Mouse (Mus musculus) cerebellum, adult 9-10 months (tissue): ENCODE results near the gene Plxna4.
A peak's percentile ranks its signal among the peaks of the same experiment; 100 is the strongest.

Experiments
- DNase-seq: peaks from one replicate; pipeline ENCODE4 v3.0.0; 2022

Plxna4 gene

GRCm38 (mm10) chr6:32224007-32224703, 363.8 kb downstream of the Plxna4 start:
- peak; percentile 15 for DNase-seq

- no peak for DNase-seq
Measured at GRCm38 (mm10) chr6:32220765-32221164, 367.2 kb downstream of the Plxna4 start.

DNA sequence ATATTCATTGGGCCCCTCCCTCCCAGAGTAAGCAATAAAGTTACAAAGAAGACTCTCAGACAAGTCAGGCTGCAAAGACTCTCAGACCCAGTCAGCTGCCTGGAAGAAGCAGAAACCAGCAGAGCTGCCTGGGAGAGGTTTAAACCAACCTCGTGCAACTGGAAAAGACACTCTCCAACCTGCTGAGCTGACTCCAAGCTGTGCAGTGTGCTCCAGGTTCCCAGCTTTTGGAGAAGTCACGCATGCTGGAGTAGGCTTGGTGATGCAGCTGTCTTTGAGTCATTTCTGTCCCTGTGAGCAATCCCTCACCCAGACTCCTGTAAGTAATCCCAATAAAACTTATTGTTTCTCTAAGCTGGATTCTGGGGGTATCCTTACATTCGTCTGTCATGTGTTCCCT, 369.4 kb downstream of the Plxna4 start:
- no peak for DNase-seq

DNA sequence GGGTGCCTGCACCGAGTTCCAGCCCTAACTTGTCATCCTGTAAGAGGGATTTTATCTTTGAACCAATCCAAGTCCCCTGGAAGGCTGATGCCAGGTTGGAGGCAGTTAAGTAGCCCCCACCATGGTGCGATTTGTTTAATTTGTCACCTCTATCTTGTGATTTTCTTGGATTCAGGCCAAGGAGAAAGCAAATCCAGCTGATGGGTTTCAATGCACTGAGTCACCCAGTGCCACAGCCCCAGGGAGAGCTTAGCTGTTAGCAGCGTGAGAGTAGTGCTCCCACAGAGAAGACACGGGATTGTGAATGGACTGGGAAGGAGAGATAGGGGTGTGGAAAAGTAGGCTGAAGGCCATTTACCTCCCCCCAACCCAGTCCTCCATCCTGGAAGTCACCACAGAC, 375.6 kb downstream of the Plxna4 start:
- DNase-seq, result no peak

- no peak for DNase-seq
Measured at GRCm38 (mm10) chr6:32210139-32210538, 377.9 kb downstream of the Plxna4 start.

GRCm38 (mm10) chr6:32208951-32209350, 379.0 kb downstream of the Plxna4 start:
- no peak for DNase-seq

- DNase-seq, result no peak
Measured at GRCm38 (mm10) chr6:32204253-32204652, 383.7 kb downstream of the Plxna4 start.

- no peak for DNase-seq
Measured at GRCm38 (mm10) chr6:32203389-32203788, 384.6 kb downstream of the Plxna4 start.

DNA sequence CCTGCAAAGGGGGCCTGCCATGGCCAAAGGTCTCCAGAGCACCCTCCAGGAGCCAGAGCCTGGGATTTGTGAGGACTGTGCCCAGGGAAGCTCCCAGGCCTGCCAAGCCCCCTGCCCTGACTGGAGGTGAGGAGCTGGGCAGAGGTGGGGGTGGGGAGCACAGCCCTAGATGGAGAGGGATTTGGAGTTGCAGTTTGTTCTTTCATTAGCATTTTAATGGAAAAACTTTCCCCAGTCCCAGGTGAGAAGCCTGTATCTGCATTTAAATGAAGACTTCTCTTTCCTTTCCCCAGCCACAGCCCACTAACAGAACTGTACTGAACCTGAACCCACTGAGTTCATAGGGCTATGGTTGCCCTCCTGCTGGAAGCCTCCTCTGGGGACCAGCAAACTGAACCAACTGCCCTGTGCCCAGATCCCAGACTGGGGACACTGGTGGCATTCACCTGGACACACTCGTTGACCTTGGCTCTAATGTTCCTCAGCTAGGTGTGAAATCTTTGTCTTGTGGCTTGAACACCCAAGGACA, 385.3 kb downstream of the Plxna4 start:
- DNase-seq, result no peak

- DNase-seq, result peak; percentile 73
Measured at GRCm38 (mm10) chr6:32201506-32201905, 386.5 kb downstream of the Plxna4 start.

GRCm38 (mm10) chr6:32199616-32200015, 388.4 kb downstream of the Plxna4 start:
- peak; percentile 90 for DNase-seq

DNA sequence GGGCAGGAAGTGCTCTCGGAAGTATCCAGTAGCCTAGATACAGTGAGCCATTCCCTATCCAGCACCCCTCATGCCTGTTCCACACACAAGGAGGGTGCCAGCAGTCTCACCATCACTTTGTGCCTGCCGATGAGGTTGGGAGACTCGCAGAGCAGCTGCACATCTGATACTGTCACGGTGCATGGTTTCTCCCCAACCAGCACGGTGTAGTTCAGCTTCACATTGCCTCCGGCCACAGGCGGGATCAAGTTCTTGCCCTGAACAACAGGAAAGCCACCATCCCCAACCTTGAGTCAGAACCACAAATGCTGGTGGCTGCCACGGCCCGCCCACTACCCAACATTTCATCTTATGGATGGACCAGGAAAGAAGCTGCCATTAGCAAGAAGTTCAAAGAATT, 391.1 kb downstream of the Plxna4 start:
- no peak for DNase-seq

GRCm38 (mm10) chr6:32193046-32193445, 394.9 kb downstream of the Plxna4 start:
- peak; percentile 74 for DNase-seq

DNA sequence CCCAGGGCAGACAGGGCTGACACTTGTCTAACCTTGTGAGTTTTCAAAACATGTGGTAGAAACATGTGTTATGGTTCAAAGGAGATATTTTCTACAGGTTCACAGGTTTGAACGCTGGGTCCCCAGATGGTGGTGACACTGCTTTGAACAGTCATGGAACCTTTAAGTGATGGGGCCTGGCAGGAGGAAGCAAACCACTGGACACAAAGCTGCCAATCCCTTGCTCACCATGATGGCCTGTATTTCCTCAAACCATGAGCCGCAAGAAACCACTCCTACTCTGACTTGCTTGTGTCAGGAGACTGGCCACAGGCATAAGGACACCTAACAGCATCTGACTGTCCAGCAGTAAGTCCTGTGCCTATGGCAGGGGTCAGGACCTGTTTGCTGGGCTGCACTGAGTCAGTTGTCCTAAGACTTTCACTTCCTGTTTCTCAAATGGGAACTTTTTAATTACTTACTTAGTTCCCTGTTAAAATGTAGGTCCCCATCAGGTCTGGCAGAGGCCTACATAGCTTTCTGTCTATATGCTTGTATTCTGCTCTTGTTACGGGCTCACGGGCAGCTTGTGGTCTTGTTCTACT, 403.5 kb downstream of the Plxna4 start:
- DNase-seq, result no peak

DNA sequence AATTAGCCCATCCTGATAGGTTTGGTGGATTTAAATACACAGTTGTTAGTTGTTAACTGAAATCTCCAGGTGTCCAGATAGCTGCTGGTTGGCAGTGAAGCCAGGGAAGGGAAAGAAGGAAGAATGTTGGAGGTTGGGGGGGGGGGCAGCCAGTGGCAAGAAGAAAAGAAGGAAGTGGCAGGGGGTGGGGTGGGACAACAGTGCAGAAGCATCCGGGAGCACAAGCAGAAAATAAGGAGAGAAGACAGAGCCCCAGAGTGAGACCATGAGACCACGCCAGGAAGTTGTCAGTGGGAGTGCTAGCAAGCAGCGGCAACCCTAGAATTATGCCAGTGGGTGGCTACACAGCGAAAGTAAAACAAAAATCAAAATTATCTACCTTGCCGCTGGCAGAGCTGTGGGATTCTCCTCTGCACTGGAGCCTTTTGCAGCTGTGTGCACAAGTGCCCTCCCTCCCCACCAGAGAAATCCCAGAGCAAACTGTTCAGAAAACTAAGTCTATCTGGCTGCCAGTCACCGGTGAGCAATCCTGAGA, 404.3 kb downstream of the Plxna4 start:
- no peak for DNase-seq

GRCm38 (mm10) chr6:32180012-32180358, 408.0 kb downstream of the Plxna4 start:
- DNase-seq, result no peak

- DNase-seq, result no peak
Measured at GRCm38 (mm10) chr6:32179346-32180011, 408.5 kb downstream of the Plxna4 start.

DNA sequence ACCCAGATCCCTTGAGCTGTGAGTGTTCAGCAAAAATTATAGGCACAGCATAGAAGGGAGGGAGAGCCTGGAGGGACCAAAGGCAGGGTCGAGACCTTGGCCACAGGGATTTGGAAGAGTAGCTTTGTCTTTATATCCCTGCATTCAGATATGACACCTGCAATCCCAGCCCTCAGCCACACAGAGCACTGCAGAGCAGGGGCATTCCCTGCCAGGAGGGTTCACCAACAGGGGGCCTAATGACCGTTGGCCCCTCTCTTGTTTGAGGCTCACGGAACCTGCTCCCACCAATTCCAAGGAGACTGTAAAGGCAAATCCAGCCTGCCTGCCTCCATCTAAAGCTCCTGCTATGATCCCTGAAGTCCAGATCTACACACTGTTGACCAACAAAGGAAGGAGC, 410.1 kb downstream of the Plxna4 start:
- DNase-seq, result no peak

DNA sequence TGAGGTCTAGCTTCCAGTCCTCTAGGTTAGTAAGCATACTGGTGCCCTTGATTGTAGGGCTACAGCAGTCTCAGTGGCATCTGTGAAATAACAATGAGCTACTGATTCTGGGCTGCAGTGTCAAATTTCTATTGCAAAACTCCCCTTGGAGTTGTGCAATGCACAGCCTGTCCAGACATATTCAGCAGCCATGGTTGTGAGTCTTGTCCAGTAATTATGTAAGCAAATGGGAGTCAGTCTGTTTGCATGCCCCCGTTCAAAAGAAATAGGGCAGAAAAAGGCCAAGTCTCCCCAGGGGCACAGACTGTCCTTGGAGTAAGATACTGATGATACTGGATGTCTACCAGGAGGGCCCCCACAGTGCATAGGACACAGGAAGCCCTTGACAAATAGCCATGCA, 420.3 kb downstream of the Plxna4 start:
- DNase-seq, result peak; percentile 61

DNA sequence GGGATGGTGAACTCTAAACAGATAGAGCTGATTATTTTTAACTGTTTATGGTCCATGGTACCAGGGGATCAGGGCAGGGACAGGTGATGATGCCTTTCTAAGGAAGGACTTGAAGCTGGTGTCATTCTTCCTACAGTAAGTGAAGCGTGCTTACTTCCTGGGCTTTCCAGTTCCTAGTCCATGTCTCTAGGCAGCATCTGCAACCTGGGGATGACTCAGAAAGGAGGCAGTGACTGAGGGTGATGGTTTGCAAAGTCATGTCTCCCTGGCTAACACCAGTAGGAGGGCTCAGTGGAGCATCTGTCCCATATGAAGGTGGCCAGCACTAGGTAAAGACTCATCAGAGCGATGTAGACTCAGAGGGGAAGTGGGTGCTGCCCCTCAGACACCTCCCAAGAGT, 427.6 kb downstream of the Plxna4 start:
- no peak for DNase-seq

DNA sequence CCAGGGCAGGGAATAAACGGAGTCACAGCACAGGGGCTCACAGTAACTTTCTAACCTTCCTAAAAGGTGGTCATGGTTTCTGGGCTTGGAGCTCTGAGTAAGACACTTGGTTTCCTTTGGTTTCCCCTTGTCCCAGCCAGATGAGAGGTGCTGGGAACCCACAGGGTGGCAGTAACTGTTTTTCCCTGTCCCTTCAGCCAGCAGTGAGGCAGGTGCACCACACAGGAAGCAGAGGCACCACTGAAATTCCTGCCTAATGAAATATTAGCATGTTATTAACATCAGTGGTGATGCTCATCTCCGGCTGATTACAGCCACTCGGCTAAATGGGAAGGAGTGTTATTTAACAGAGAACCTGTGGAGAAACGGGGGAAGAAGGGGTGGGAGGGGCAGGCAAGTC, 428.1 kb downstream of the Plxna4 start:
- DNase-seq, result no peak

DNA sequence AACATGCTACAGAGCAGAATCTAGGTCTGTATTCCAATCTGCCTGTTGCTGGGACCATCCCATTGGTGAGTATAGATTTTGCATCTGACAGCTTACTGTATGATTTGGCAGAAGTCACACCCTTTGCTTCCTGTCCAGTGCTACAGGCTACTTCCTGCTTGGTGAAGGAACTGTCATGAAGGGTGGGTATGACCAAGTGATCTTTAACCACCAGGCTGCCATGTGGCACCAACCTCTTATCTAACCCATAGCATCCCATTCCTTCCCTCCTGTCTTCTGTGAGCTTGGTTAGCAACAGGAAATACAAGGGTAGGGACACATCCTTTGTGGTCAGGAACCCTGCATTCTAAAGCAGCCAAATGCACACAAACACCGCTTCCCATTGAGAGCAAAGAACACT, 429.6 kb downstream of the Plxna4 start:
- no peak for DNase-seq

DNA sequence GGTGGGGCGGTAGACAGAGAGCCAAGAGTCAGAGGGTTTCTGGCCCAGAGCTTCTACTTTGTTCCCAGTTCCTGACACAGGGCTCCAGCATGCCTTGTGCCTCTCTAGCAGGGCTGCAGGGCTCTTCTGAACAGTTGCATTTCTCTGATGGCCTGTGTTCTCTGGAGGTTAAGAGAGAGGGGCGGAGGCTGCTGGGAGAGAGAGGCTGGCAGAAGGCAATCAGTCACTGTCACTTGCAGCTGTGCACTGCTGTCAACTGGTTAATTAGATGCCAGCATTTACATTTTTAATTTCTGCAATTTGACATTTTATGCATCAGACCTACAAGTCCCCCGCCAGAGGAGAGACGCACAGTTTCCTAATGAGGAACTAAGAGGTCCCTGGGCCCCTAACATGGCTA, 434.8 kb downstream of the Plxna4 start:
- DNase-seq, result no peak

- no peak for DNase-seq
Measured at GRCm38 (mm10) chr6:32150836-32151235, 437.2 kb downstream of the Plxna4 start.
